Mouse (Mus musculus): ENCODE measurements around the gene Uhrf1bp1. TPM values are rescaled to one million over a fixed set of nuclear protein-coding genes. Genes with fewer than 3 reads are reported as not detected.

Uhrf1bp1 gene
- polyA plus RNA-seq, 1 experiment from 2014 or later = 4.9 TPM

- H3K36me3 ChIP-seq (ENCODE audit: control insufficient read depth, insufficient read depth, low read length) = 0 out of 2 replicates have a peak, but pooled peaks cover 8% of the 10 kb centered on the region
These were observed 30.4 kb downstream of the Uhrf1bp1 start for GRCm38 (mm10) chr17:27886499-27887210.

GRCm38 (mm10) chr17:27907512-27908205 lies 51.4 kb downstream of the Uhrf1bp1 start:
- peaks cover 6% of the 10 kb centered on the region; the same call in 1 of the 2 replicates for H3K36me3 ChIP-seq (ENCODE audit: control insufficient read depth, insufficient read depth, low read length)
- H3K9ac ChIP-seq (ENCODE audit: low read depth, low read length) = peak overlapping the region; percentile 89
- ATAC-seq (ENCODE audit: low FRiP score) (peak; percentile 64; the same call in 1 of the 2 replicates), DNase-seq (ENCODE audit: low spot score) (peak; percentile 96)
- under 1% methylated on average over 45 of the region's 45 CpGs for WGBS
- peak overlapping the region; percentile 91 for H3K4me2 ChIP-seq (replicated peaks; ENCODE audit: low read depth, low read length)
- H3K27me3 ChIP-seq (ENCODE audit: control insufficient read depth, insufficient read depth, low read length) = no peaks in the 10 kb centered on the region
- peak overlapping the region; percentile 74 for H3K4me3 ChIP-seq (ENCODE audit: low read depth, low read length)
- no peaks in the 10 kb centered on the region for H3K9me3 ChIP-seq (ENCODE audit: control insufficient read depth, low read length)
- no peak overlapping the region for H3K27ac ChIP-seq (ENCODE audit: low read depth, low read length)
- H3K4me1 ChIP-seq (replicated peaks; ENCODE audit: control insufficient read depth, insufficient read depth, low read length) = no peaks in the 10 kb centered on the region; the same call in 1 of the 2 replicates

More at GRCm38 (mm10) chr17:27886499-27887210, 30.4 kb downstream of the Uhrf1bp1 start:
- Histone ChIP-seq H3K27ac (ENCODE audit: low read depth, low read length) (no peak overlapping the region), H3K4me2 (replicated peaks; ENCODE audit: low read depth, low read length) (no peak overlapping the region), H3K9ac (ENCODE audit: low read depth, low read length) (no peak overlapping the region), H3K4me3 (ENCODE audit: low read depth, low read length) (no peak overlapping the region), H3K4me1 (replicated peaks; ENCODE audit: control insufficient read depth, insufficient read depth, low read length) (no peaks in the 10 kb centered on the region), H3K9me3 (ENCODE audit: control insufficient read depth, low read length) (no peaks in the 10 kb centered on the region), H3K27me3 (ENCODE audit: control insufficient read depth, insufficient read depth, low read length) (no peaks in the 10 kb centered on the region)
- ATAC-seq (ENCODE audit: low FRiP score) (no peak), DNase-seq (ENCODE audit: low spot score) (no peak)
- 86% methylated on average over 19 of the region's 19 CpGs for WGBS

GRCm38 (mm10) chr17:27908206-27908887 lies 52.1 kb downstream of the Uhrf1bp1 start:
- H3K27ac ChIP-seq (ENCODE audit: low read depth, low read length) = peak overlapping the region; percentile 62; the same call in 1 of the 2 replicates
- peak overlapping the region; percentile 89 for H3K9ac ChIP-seq (ENCODE audit: low read depth, low read length)
- peak overlapping the region; percentile 91 for H3K4me2 ChIP-seq (replicated peaks; ENCODE audit: low read depth, low read length)
- under 1% methylated on average over 12 of the region's 12 CpGs for WGBS
- peaks cover 6% of the 10 kb centered on the region; the same call in 1 of the 2 replicates for H3K36me3 ChIP-seq (ENCODE audit: control insufficient read depth, insufficient read depth, low read length)
- no peaks in the 10 kb centered on the region for H3K27me3 ChIP-seq (ENCODE audit: control insufficient read depth, insufficient read depth, low read length)
- H3K4me3 ChIP-seq (ENCODE audit: low read depth, low read length) = peak overlapping the region; percentile 74
- 0 out of 2 replicates have a peak, but pooled peaks have one; percentile 1 for ATAC-seq (ENCODE audit: low FRiP score)
- no peaks in the 10 kb centered on the region for H3K9me3 ChIP-seq (ENCODE audit: control insufficient read depth, low read length)
- H3K4me1 ChIP-seq (replicated peaks; ENCODE audit: control insufficient read depth, insufficient read depth, low read length) = no peaks in the 10 kb centered on the region; the same call in 1 of the 2 replicates
- DNase-seq (ENCODE audit: low spot score) = no peak

GRCm38 (mm10) chr17:27908888-27909621 lies 52.8 kb downstream of the Uhrf1bp1 start, which contains the start of gene Anks1:
Gene Anks1, plus strand, starts transcription at chr17:27909306.
- Histone ChIP-seq H3K27ac (ENCODE audit: low read depth, low read length) (peak within 1 kb of the TSS; percentile 62), H3K9me3 (ENCODE audit: control insufficient read depth, low read length) (no peaks in the 10 kb centered on the region), H3K4me2 (replicated peaks; ENCODE audit: low read depth, low read length) (peak within 1 kb of the TSS; percentile 91), H3K9ac (ENCODE audit: low read depth, low read length) (peak within 1 kb of the TSS; percentile 89), H3K4me1 (replicated peaks; ENCODE audit: control insufficient read depth, insufficient read depth, low read length) (no peaks in the 10 kb centered on the region; the same call in 1 of the 2 replicates), H3K27me3 (ENCODE audit: control insufficient read depth, insufficient read depth, low read length) (no peaks in the 10 kb centered on the region), H3K36me3 (ENCODE audit: control insufficient read depth, insufficient read depth, low read length) (peaks cover 6% of the 10 kb centered on the region; the same call in 1 of the 2 replicates), H3K4me3 (ENCODE audit: low read depth, low read length) (peak within 1 kb of the TSS; percentile 74)
- peak; percentile 91 for DNase-seq (ENCODE audit: low spot score)
- ATAC-seq (ENCODE audit: low FRiP score) = peak; percentile 81
- WGBS = under 1% methylated on average over 62 of the region's 78 CpGs

GRCm38 (mm10) chr17:27909622-27910500 lies 53.6 kb downstream of the Uhrf1bp1 start, which contains the start of gene Taf11:
Gene Taf11, minus strand, starts transcription at chr17:27909844.
- ATAC-seq (ENCODE audit: low FRiP score) (peak; percentile 62), DNase-seq (ENCODE audit: low spot score) (peak; percentile 55)
- Histone ChIP-seq H3K36me3 (ENCODE audit: control insufficient read depth, insufficient read depth, low read length) (peaks cover 2% of the 10 kb centered on the region; the same call in 1 of the 2 replicates), H3K27ac (ENCODE audit: low read depth, low read length) (peak within 1 kb of the TSS; percentile 62), H3K9ac (ENCODE audit: low read depth, low read length) (peak within 1 kb of the TSS; percentile 89), H3K9me3 (ENCODE audit: control insufficient read depth, low read length) (no peaks in the 10 kb centered on the region), H3K4me2 (replicated peaks; ENCODE audit: low read depth, low read length) (peak within 1 kb of the TSS; percentile 91), H3K4me1 (replicated peaks; ENCODE audit: control insufficient read depth, insufficient read depth, low read length) (no peaks in the 10 kb centered on the region; the same call in 1 of the 2 replicates), H3K4me3 (ENCODE audit: low read depth, low read length) (peak within 1 kb of the TSS; percentile 74), H3K27me3 (ENCODE audit: control insufficient read depth, insufficient read depth, low read length) (no peaks in the 10 kb centered on the region)
- 2% methylated on average over 49 of the region's 53 CpGs for WGBS

GRCm38 (mm10) chr17:27911371-27911770 lies 55.1 kb downstream of the Uhrf1bp1 start:
- WGBS = 85% methylated on average over 7 of the region's 7 CpGs
- no peak for ATAC-seq (ENCODE audit: low FRiP score)
- DNase-seq (ENCODE audit: low spot score) = no peak

GRCm38 (mm10) chr17:27914742-27915141 lies 58.5 kb downstream of the Uhrf1bp1 start:
- DNase-seq (ENCODE audit: low spot score) (no peak), ATAC-seq (ENCODE audit: low FRiP score) (no peak)
- Histone ChIP-seq H3K4me2 (replicated peaks; ENCODE audit: low read depth, low read length) (no peak overlapping the region), H3K27ac (ENCODE audit: low read depth, low read length) (no peak overlapping the region), H3K36me3 (ENCODE audit: control insufficient read depth, insufficient read depth, low read length) (no peaks in the 10 kb centered on the region), H3K9ac (ENCODE audit: low read depth, low read length) (no peak overlapping the region), H3K9me3 (ENCODE audit: control insufficient read depth, low read length) (no peaks in the 10 kb centered on the region), H3K27me3 (ENCODE audit: control insufficient read depth, insufficient read depth, low read length) (no peaks in the 10 kb centered on the region), H3K4me3 (ENCODE audit: low read depth, low read length) (no peak overlapping the region), H3K4me1 (replicated peaks; ENCODE audit: control insufficient read depth, insufficient read depth, low read length) (no peaks in the 10 kb centered on the region; the same call in 1 of the 2 replicates)
- WGBS = 81% methylated on average over 4 of the region's 4 CpGs

More at GRCm38 (mm10) chr17:27911371-27911770, 55.1 kb downstream of the Uhrf1bp1 start:
- H3K36me3 ChIP-seq (ENCODE audit: control insufficient read depth, insufficient read depth, low read length) = no peaks in the 10 kb centered on the region
- no peak overlapping the region for H3K27ac ChIP-seq (ENCODE audit: low read depth, low read length)
- no peak overlapping the region for H3K4me3 ChIP-seq (ENCODE audit: low read depth, low read length)
- no peak overlapping the region for H3K4me2 ChIP-seq (replicated peaks; ENCODE audit: low read depth, low read length)
- H3K4me1 ChIP-seq (replicated peaks; ENCODE audit: control insufficient read depth, insufficient read depth, low read length) = no peaks in the 10 kb centered on the region; the same call in 1 of the 2 replicates
- no peak overlapping the region for H3K9ac ChIP-seq (ENCODE audit: low read depth, low read length)
- H3K9me3 ChIP-seq (ENCODE audit: control insufficient read depth, low read length) = no peaks in the 10 kb centered on the region
- no peaks in the 10 kb centered on the region for H3K27me3 ChIP-seq (ENCODE audit: control insufficient read depth, insufficient read depth, low read length)
